Mouse (Mus musculus) mesoderm, embryonic 11.5 days (tissue): ENCODE measurements at regions not wholly inside any gene's neighbourhood (a gene's known extent, or its start where the extent isn't known, plus 50 kb on each side); places are given as distances from the start of the nearest gene placed in this dataset.
A peak's percentile ranks its signal among the peaks of the same experiment; 100 is the strongest.

Experiments
- DNase-seq: peaks from one replicate; pipeline ENCODE4 v3.0.0-alpha.2; 2012; ENCODE audit warnings: low read depth, low spot score

GRCm38 (mm10) chr10:125467503-125467902 lies 78.2 kb upstream of the Slc16a7 start:
- no peak for DNase-seq

GRCm38 (mm10) chr10:125488350-125488749 lies 99.1 kb upstream of the Slc16a7 start:
- DNase-seq = no peak

DNA sequence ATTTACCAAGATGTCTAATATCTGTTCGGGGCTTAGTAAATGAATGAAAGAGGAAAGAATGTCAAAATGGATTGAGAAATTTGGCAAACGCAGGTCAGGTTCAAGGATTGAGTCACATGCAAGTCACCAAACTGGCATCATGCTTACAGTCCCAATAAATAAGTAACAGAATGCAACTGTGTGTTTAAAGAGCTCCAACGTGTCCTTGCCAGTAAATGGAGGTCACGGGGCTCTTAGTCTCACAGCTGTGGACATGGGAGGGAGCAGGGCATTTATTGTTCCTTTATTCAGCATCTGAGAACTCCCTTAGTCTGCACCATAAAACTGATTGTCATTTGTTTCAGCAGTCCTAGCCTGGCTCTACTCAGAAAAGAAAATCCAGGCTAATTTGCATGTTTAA lies 101.1 kb upstream of the Slc16a7 start:
- DNase-seq = peak; percentile 2

DNA sequence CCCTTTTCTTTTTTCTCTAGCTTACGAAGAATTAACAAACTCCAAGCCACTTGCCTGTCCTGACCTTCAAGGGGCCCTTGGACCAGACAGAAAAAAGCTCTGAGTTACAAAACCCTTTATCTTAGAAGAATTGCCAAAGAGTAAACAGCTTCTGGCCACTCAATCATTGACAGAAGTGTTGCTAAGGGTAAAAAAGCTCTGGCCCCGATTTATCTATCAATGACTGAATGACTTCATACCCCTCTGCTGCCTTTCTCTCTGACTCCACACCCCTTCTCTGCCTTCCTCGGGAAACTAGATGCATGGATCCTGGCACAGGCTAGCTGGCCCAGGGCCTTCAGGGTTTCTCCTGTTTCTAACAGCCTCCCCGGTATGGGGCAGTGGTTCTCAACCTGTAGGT lies 105.2 kb upstream of the Slc16a7 start:
- DNase-seq = no peak

- DNase-seq = no peak
Observed at GRCm38 (mm10) chr10:125498347-125498746, 109.1 kb upstream of the Slc16a7 start.

- no peak for DNase-seq
Observed at GRCm38 (mm10) chr10:125500338-125500737, 111.1 kb upstream of the Slc16a7 start.

DNA sequence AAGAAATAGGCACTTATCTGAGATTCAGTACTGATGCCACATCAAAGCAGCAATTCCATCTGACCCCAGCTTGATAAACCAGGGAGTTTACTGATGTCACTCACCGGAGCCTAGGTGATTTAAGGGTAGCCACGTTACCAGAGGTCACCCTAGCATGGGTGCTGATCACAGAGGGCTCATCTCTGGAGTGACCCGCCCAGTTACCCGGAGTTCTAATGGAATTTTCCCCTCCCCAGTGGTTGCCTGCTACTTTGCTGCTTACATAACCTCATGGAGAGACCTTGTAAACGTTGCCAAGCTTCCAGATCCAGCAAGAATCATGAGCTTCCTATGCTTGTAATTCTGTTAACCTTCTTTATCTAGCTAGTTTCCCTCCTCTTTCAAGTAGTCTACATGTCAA lies 125.8 kb upstream of the Slc16a7 start:
- DNase-seq = no peak

GRCm38 (mm10) chr10:125530876-125531275 lies 141.6 kb upstream of the Slc16a7 start:
- no peak for DNase-seq

GRCm38 (mm10) chr10:125538316-125538715 lies 149.1 kb upstream of the Slc16a7 start:
- peak; percentile 61 for DNase-seq

GRCm38 (mm10) chr10:125586489-125587147 lies 197.4 kb upstream of the Slc16a7 start:
- DNase-seq = no peak

GRCm38 (mm10) chr10:125593006-125593405 lies 203.7 kb upstream of the Slc16a7 start:
- DNase-seq = no peak

GRCm38 (mm10) chr10:125607787-125608617 lies 218.7 kb upstream of the Slc16a7 start:
- no peak for DNase-seq

DNA sequence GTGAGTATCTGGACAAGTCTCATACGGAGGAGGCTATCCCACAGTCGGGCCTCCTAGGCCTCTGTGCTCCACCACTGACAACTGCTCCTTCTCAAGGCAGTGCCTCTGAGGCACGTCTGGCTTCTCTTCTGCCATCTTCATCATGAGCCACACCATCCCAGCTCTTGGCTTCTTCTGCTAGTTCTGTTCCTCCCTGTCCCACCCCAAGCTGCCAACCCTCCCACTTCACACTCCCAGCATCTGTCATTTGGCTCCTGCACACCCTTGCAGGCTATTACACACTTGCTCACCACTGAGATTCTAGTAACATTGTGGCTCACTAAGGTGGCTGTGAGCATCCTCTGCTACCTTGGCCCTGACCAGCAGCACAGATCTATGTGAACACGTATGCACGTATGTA lies 221.1 kb upstream of the Slc16a7 start:
- DNase-seq = no peak

DNA sequence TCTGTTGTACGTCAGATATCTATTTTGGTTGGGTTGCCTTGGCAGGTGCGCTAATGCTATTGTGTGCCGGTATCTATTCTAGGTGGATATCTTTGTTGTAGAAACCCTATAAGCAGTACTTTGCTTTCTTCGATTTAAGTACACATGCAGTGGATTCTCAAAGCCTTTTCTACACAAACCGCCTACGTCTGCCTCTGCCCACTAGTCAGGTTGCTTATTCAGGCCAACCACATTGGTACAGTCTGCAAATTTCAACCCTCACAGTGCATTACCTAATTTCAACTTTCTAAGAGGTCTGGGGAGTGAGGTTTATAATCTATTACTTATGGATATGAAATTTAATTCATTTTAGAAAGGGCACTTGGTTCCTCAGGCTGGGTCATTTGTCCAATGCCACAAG lies 223.5 kb upstream of the Slc16a7 start:
- no peak for DNase-seq

DNA sequence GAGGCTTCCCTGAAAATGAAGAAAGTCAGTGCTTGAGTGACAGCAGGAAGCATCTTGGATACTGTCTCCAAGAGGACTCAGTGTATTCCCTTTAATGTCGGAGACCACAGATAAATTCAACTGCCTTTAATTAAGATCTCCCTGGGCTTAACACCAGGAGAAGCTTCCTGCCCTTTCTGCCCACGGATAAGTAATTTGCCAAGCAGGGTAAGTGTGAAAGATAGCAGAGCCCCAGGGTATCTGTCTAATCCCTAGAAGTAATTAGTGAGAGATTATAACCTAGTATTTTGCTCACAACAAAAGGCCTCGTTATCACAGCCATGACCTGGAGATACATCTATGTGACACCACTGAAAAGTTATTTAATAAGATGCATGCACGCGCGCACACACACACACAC lies 232.1 kb upstream of the Slc16a7 start:
- no peak for DNase-seq

- DNase-seq = peak; percentile 45
Observed at GRCm38 (mm10) chr10:125623836-125624235, 234.6 kb upstream of the Slc16a7 start.

DNA sequence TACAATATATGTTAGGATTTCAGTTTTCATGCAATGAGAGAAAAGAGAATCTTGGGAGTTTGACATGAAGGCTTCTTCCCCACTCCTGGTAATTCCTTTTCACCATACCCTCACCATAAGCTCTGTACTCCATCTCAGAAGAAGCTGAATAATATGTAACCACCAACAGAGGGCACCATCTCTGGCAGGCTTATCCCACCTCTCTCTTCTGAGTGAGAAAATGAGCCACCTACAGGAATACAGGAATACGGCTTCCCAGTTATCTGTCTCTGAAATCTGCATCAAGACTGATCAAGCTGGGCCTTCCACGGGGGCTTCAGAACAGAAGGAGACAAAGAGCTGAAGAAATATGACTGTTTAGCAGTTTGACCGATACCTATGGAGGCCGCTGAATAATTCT lies 278.6 kb upstream of the Slc16a7 start:
- DNase-seq = no peak

- DNase-seq = peak; percentile 55
Observed at GRCm38 (mm10) chr10:125673637-125674036, 284.4 kb upstream of the Slc16a7 start.

DNA sequence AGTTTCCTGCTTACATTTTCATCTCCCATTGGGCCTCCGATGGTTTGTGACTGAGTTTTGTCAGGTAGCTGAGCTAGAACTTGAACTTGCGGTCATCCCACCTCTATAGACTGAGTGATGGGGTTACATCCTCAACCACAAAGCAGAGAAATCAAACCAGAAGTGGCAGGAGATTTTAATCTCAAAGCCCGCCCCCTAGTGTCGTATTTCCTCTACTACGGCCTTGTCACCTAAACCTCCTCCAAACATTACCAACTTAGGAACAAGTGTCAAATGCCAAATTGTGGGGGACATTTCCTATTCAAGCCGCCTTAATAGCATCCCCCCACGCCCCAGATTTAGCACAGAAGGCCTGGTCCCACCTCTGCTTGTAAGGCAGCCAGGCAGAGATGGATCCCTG lies 286.3 kb upstream of the Lrig3 start:
- no peak for DNase-seq

DNA sequence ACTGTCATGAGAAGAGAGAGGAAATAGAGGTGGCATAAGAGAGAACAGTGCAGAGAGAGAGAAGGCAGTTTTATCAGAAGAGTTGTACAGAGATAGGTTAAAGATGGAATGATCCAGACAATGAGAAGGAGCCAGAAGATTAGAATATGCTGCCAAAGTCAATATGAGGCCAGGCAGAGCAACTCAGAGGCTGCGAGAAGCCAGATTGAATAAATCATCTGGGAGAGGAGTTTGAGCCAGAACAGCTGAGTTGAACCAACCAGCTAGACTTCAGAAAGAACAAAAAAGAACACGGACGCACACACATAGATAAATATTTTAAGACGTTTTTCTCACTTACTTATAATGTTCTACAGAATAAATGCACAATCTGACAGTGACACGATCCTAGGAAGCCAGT lies 280.8 kb upstream of the Lrig3 start:
- DNase-seq = no peak

GRCm38 (mm10) chr10:125693505-125693904 lies 272.5 kb upstream of the Lrig3 start:
- DNase-seq = no peak

DNA sequence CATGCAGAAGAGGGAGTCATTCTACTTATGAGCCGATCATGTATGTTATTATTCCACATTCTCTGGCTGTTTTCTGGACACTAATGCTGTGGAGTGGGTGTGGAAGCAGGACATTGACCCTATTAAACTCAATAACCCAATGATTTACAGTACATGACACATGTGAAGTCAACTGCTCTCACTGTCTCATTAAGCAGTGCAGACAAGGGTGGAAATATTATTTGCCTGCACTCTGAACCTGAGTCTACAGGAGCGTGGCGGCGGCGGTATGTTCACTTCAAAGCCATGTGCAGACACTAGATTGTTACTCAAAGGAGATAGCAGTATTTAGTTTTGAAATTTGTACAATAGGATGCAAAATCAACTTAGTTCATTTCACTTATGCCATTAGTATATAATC lies 269.8 kb upstream of the Lrig3 start:
- no peak for DNase-seq

- DNase-seq = peak; percentile 88
Observed at GRCm38 (mm10) chr10:125725077-125725680, 240.8 kb upstream of the Lrig3 start.
